Mouse (Mus musculus) brain, embryonic 14.5 days (tissue): ENCODE measurements at regions not wholly inside any gene's neighbourhood (a gene's known extent, or its start where the extent isn't known, plus 50 kb on each side); places are given as distances from the start of the nearest gene placed in this dataset.
A peak's percentile ranks its signal among the peaks of the same experiment; 100 is the strongest.

ENCODE experiments used
- DNase-seq: peaks from one replicate; pipeline ENCODE4 v3.0.0-alpha.2; 2011; ENCODE audit warnings: low read depth
- CTCF ChIP-seq: fragments of 200-500 bp; IDR thresholded peaks from 2 replicates; pipeline ENCODE4 v1.5.1; 2012; ENCODE audit warnings: inconsistent platforms, mild to moderate bottlenecking, moderate library complexity, borderline replicate concordance; ENCODE audit not compliant: insufficient read depth, insufficient read length; ENCODE audit errors: extremely low read depth
- POLR2A ChIP-seq: fragments of 200-500 bp; IDR thresholded peaks from 2 replicates; pipeline ENCODE4 v1.6.1; 2012; ENCODE audit warnings: mild to moderate bottlenecking, inconsistent platforms, borderline replicate concordance; ENCODE audit not compliant: poor library complexity, insufficient read depth, insufficient read length, severe bottlenecking; ENCODE audit errors: extremely low read depth

GRCm38 (mm10) chr6:11404101-11404500 lies 503.2 kb downstream of the Ndufa4 start:
- no peak for TF ChIP-seq POLR2A
- TF ChIP-seq CTCF = no peak
- DNase-seq = peak; percentile 32

- TF ChIP-seq POLR2A (no peak), CTCF (no peak)
- peak; percentile 58 for DNase-seq
Measured at GRCm38 (mm10) chr6:11359088-11359487, 548.2 kb downstream of the Ndufa4 start.

GRCm38 (mm10) chr6:11353599-11353998 lies 553.7 kb downstream of the Ndufa4 start:
- no peak for TF ChIP-seq CTCF
- DNase-seq = no peak

GRCm38 (mm10) chr6:11334137-11334536 lies 573.2 kb downstream of the Ndufa4 start:
- DNase-seq = peak; percentile 60

GRCm38 (mm10) chr6:11313744-11314143 lies 593.6 kb downstream of the Ndufa4 start:
- DNase-seq = no peak
- TF ChIP-seq POLR2A (no peak), CTCF (no peak)

More at GRCm38 (mm10) chr6:11334137-11334536, 573.2 kb downstream of the Ndufa4 start:
- no peak for TF ChIP-seq CTCF
- no peak for TF ChIP-seq POLR2A

- DNase-seq = peak; percentile 61
- TF ChIP-seq POLR2A (no peak), CTCF (no peak)
Measured at GRCm38 (mm10) chr6:11305979-11306534, 601.2 kb downstream of the Ndufa4 start.

- TF ChIP-seq CTCF = peak; percentile 49; the same call in 1 of the 2 replicates
- no peak for TF ChIP-seq POLR2A
- peak; percentile 71 for DNase-seq
Measured at GRCm38 (mm10) chr6:11283990-11284389, 623.3 kb downstream of the Ndufa4 start.

GRCm38 (mm10) chr6:11275214-11275613 lies 632.1 kb downstream of the Ndufa4 start:
- TF ChIP-seq POLR2A = no peak
- no peak for TF ChIP-seq CTCF
- DNase-seq = no peak
